Mouse (Mus musculus) liver, embryonic 14.5 days (tissue): ENCODE results near the gene Cd82. TPM values are rescaled to one million over a fixed set of nuclear protein-coding genes. Genes with fewer than 3 reads are reported as not detected.
A peak's percentile ranks its signal among the peaks of the same experiment; 100 is the strongest.

Source experiments
- ATAC-seq: fragments of 200-750 bp; cut with Nextera tagmentation; 2 replicates; pipeline ENCODE4 v1.8.0; 2017; ENCODE audit warnings: moderate number of reproducible peaks, mild to moderate bottlenecking, moderate library complexity; ENCODE audit not compliant: insufficient read depth
- DNase-seq, 3 experiments: peaks; one replicate each; pipeline ENCODE4 v3.0.0-alpha.2; 2012 to 2013; ENCODE audit warnings: low read depth in 3 of 3, low spot score in 3 of 3
- H3K27ac ChIP-seq: fragments of 300-500 bp; sonication (generic); 2 replicates; pipeline ENCODE4 v1.5.1; 2014; ENCODE audit warnings: moderate library complexity, mild to moderate bottlenecking, control low read depth, inconsistent platforms
- H3K27me3 ChIP-seq: fragments of 300-500 bp; sonication (generic); 2 replicates; pipeline ENCODE4 v1.6.1; 2014; ENCODE audit warnings: mild to moderate bottlenecking, low read length, moderate library complexity; ENCODE audit not compliant: control insufficient read depth, insufficient read depth
- H3K36me3 ChIP-seq: fragments of 300-500 bp; sonication (generic); replicated peaks from 2 replicates; pipeline ENCODE4 v1.6.1; 2014; ENCODE audit warnings: low read depth; ENCODE audit not compliant: control insufficient read depth, insufficient read depth
- H3K4me1 ChIP-seq, 2 experiments: fragments of 200-500 bp in 1 of 2; fragments of 300-500 bp in 1 of 2; sonication (generic) in 1 of 2; replicated peaks; 2 replicates each; pipeline ENCODE4 v1.6.1; 2012 to 2014; ENCODE audit warnings: antibody characterized with exemption in 1 of 2, inconsistent platforms in 1 of 2, low read length in 1 of 2; ENCODE audit not compliant: control insufficient read depth in 2 of 2, insufficient read depth in 2 of 2
- H3K4me2 ChIP-seq: fragments of 300-500 bp; sonication (generic); 2 replicates; pipeline ENCODE4 v1.6.1; 2014; ENCODE audit warnings: low read depth, mild to moderate bottlenecking, control low read depth, moderate library complexity
- H3K4me3 ChIP-seq, 2 experiments: fragments of 200-500 bp in 1 of 2; fragments of 300-500 bp in 1 of 2; sonication (generic) in 1 of 2; 2 replicates each; pipeline ENCODE4 v1.5.1; 2012 to 2014; ENCODE audit warnings: low read depth in 2 of 2, low read length in 2 of 2, mild to moderate bottlenecking in 2 of 2, control low read depth in 1 of 2, inconsistent platforms in 1 of 2, moderate library complexity in 1 of 2; ENCODE audit not compliant: insufficient read depth in 1 of 2
- H3K9ac ChIP-seq: fragments of 300-500 bp; sonication (generic); replicated peaks from 2 replicates; pipeline ENCODE4 v1.6.1; 2014; ENCODE audit warnings: mild to moderate bottlenecking, control low read depth, moderate library complexity
- H3K9me3 ChIP-seq: fragments of 300-500 bp; sonication (generic); 2 replicates; pipeline ENCODE4 v1.6.1; 2016; ENCODE audit warnings: low read length, mixed read lengths; ENCODE audit not compliant: control insufficient read depth
- CTCF ChIP-seq: IDR thresholded peaks from 2 replicates; pipeline ENCODE4 v1.5.1; 2016; ENCODE audit warnings: antibody characterized with exemption, low read depth, control low read depth
- EP300 ChIP-seq: IDR thresholded peaks from 2 replicates; pipeline ENCODE4 v1.6.1; 2016; ENCODE audit warnings: antibody characterized with exemption, low read depth
- WGBS: fragments of 180-500 bp; shearing (Covaris S2); extraction: QIAGEN DNeasy Blood & Tissue Kit; methylation state at CpG from one replicate; pipeline ENCODE4 v1.1.7; 2014; ENCODE audit not compliant: insufficient replicate concordance; 5-methylcytosine and 5-hydroxymethylcytosine counted together
- polyA plus RNA-seq, 2 experiments: library from polyadenylated mRNA; depleted of rRNA in 1 of 2; stranded (reverse) in 1 of 2; unstranded in 1 of 2; fragments of >200 nt; fragmentation: Nextera tagmentation in 1 of 2; extraction: Ambion mirVana in 1 of 2; gene quantifications; 2 replicates each; pipeline versions ENCODE4 v1.2.1 to v1.2.3; 2012 to 2014

Gene Cd82
- polyA plus RNA-seq (2012; rRNA removed) (61.6 and 72.2 TPM in 2 replicates), polyA plus RNA-seq (2014; fragmentation: Nextera tagmentation; extraction: Ambion mirVana) (58.6 and 63.1 TPM in 2 replicates)

- peak within 1 kb of the TSS; percentile 84 for H3K4me2 ChIP-seq
- peaks cover 66 to 76% of the 10 kb centered on the region in 2 experiments for H3K4me1 ChIP-seq
- H3K9me3 ChIP-seq, result no peaks in the 10 kb centered on the region
- H3K27ac ChIP-seq, result peak within 1 kb of the TSS; percentile 95
- ATAC-seq (peak; percentile 87), DNase-seq (peak; percentile 76 to 86 (median 78))
- WGBS, result 3% methylated on average over 20 of the region's 20 CpGs
- peak within 1 kb of the TSS; percentile 80 to 92 for H3K4me3 ChIP-seq
- peak within 1 kb of the TSS; percentile 98 for H3K9ac ChIP-seq
- H3K27me3 ChIP-seq, result no peaks in the 10 kb centered on the region
- no peaks in the 10 kb centered on the region; the same call in 1 of the 2 replicates for H3K36me3 ChIP-seq
- TF ChIP-seq EP300, result peak; percentile 53; the same call in 1 of the 2 replicates
- TF ChIP-seq CTCF, result no peak
Observed at GRCm38 (mm10) chr2:93462760-93463159, at the start of gene Cd82. TSS of gene Cd82 (minus strand) at chr2:93463140.

- Histone ChIP-seq H3K9ac (no peak overlapping the region), H3K4me3 (no peak overlapping the region), H3K4me2 (no peak overlapping the region), H3K4me1 (no peaks in the 10 kb centered on the region), H3K27ac (no peak overlapping the region), H3K27me3 (no peaks in the 10 kb centered on the region), H3K36me3 (no peaks in the 10 kb centered on the region), H3K9me3 (no peaks in the 10 kb centered on the region)
- no peak for TF ChIP-seq EP300
- TF ChIP-seq CTCF, result no peak
- no peak for DNase-seq
- no peak for ATAC-seq
- 47% methylated on average over 7 of the region's 7 CpGs for WGBS
Observed at GRCm38 (mm10) chr2:93512130-93512529, 49.2 kb upstream of the Cd82 start.

GRCm38 (mm10) chr2:93510839-93511238 lies 47.9 kb upstream of the Cd82 start:
- ATAC-seq, result no peak
- no peak for TF ChIP-seq EP300
- no peak for TF ChIP-seq CTCF
- no peak overlapping the region for H3K9ac ChIP-seq
- no peaks in the 10 kb centered on the region for H3K4me1 ChIP-seq
- WGBS, result 66% methylated on average over 1 of the region's 1 CpGs
- no peaks in the 10 kb centered on the region for H3K27me3 ChIP-seq
- no peak overlapping the region for H3K4me3 ChIP-seq
- no peak overlapping the region for H3K27ac ChIP-seq
- H3K36me3 ChIP-seq, result no peaks in the 10 kb centered on the region
- H3K9me3 ChIP-seq, result no peaks in the 10 kb centered on the region
- no peak for DNase-seq
- H3K4me2 ChIP-seq, result no peak overlapping the region

- H3K4me1 ChIP-seq, result no peaks in the 10 kb centered on the region
- no peaks in the 10 kb centered on the region for H3K36me3 ChIP-seq
- ATAC-seq (no peak), DNase-seq (no peak)
- H3K27ac ChIP-seq, result no peak overlapping the region
- no peaks in the 10 kb centered on the region for H3K27me3 ChIP-seq
- no peak for TF ChIP-seq EP300
- no peak for TF ChIP-seq CTCF
- WGBS, result 60% methylated on average over 12 of the region's 12 CpGs
- no peak overlapping the region for H3K4me3 ChIP-seq
- no peak overlapping the region for H3K9ac ChIP-seq
- H3K9me3 ChIP-seq, result no peaks in the 10 kb centered on the region
- no peak overlapping the region for H3K4me2 ChIP-seq
Observed at GRCm38 (mm10) chr2:93509777-93510750, 47.1 kb upstream of the Cd82 start.

GRCm38 (mm10) chr2:93505091-93505490 lies 42.2 kb upstream of the Cd82 start:
- H3K27me3 ChIP-seq, result no peaks in the 10 kb centered on the region
- WGBS, result 58% methylated on average over 6 of the region's 6 CpGs
- no peak overlapping the region for H3K9ac ChIP-seq
- no peak for TF ChIP-seq EP300
- TF ChIP-seq CTCF, result no peak
- no peak for DNase-seq
- no peak overlapping the region for H3K4me2 ChIP-seq
- H3K36me3 ChIP-seq, result no peaks in the 10 kb centered on the region
- H3K9me3 ChIP-seq, result no peaks in the 10 kb centered on the region
- H3K4me1 ChIP-seq, result no peaks in the 10 kb centered on the region
- ATAC-seq, result no peak
- no peak overlapping the region for H3K4me3 ChIP-seq
- no peak overlapping the region for H3K27ac ChIP-seq
